Mouse (Mus musculus): Measurements from ENCODE around the gene Shkbp1.

Shkbp1 gene

GRCm38 (mm10) chr7:27310996-27311535 is 44.8 kb downstream of the Shkbp1 start:
- no peak for DNase-seq (ENCODE audit: low read depth, low spot score)

GRCm38 (mm10) chr7:27310306-27310705 is 45.5 kb downstream of the Shkbp1 start:
- no peak for DNase-seq (ENCODE audit: low read depth, low spot score)

GRCm38 (mm10) chr7:27309832-27310231 is 46.0 kb downstream of the Shkbp1 start:
- DNase-seq (ENCODE audit: low read depth, low spot score), result no peak

- no peak for DNase-seq (ENCODE audit: low read depth, low spot score)
Observed at GRCm38 (mm10) chr7:27308821-27309549, 46.8 kb downstream of the Shkbp1 start.

GRCm38 (mm10) chr7:27307551-27307950 is 48.3 kb downstream of the Shkbp1 start:
- peak; percentile 38 for DNase-seq (ENCODE audit: low read depth, low spot score)

DNA sequence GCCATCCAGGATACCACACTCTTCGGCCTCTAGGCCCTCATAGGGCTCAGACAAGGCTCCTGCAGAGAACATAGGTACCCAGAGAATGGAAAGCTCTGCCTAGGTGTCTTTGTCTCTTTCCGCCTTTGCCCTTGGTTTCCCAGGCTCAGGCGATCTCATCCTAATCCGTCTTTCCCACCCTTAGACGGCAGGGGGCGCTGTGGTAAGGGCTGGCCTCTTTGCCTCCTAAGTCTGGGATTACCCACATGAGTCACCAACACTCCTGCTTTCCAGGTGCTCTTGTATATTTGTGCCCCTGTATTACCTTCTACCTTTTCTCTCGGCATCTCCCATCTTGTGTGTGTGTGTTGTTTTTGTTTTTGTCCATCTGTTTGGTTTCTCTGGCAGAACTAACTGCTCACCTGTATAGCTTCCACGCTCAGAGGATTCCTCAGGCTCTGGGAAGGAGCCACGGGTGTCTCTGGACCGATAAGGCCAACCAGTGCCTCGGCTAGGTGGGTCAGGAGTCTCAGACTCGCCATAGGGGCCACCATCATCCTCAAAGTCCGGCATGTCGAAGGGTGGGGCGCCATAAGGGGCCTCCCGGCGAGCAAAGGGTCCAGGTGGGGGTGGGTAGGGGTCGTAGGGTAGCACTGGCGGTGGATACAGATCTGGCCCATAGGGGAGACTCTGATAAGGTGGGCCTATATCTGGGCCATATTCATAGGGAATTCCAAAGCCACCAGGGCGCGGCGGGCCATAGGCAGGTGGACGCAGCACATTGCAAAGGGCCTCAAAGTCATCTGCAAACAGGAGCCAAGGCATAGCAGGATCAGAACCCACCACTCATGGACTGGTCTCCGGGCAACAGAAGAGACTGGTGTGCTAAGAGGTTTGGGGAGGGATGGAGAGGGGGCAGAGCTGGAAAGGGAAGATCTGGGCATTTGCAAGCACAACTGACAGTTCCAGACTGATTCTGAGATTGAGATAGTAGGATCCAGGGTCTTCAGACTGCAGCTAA is 49.4 kb downstream of the Shkbp1 start:
- DNase-seq (ENCODE audit: low read depth, low spot score), result peak; percentile 55

DNA sequence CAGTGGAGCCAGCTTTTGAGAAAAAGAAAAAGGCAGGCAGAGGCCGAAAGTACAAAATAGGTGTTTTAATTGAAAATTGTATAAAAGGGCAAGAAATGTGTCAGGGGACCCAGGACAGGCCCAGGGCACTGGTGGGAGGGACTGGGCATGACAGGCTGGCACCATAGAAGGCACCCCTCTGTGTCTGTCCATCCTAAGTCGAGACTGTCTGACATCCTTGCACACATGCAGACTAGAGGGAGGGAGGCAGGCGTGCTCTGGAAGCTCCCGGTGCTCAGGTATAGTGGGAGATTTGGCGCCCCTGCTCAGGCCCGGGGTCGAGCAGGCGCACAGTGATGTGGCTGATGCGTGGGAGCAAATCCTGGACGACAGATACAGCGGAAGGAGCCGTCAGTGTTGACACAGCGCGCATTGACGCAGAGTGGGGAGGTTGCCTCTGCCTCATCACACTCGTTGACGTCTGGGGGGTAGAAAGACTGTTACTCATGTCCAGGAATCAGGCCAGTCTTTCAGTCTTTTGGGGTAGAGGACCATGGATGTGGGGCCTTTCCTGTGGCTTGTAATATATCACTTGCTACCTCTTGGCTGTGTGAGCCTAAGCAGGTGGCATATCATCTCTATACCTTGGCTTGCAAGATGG is 50.6 kb downstream of the Shkbp1 start:
- DNase-seq (ENCODE audit: low read depth, low spot score), result no peak

DNA sequence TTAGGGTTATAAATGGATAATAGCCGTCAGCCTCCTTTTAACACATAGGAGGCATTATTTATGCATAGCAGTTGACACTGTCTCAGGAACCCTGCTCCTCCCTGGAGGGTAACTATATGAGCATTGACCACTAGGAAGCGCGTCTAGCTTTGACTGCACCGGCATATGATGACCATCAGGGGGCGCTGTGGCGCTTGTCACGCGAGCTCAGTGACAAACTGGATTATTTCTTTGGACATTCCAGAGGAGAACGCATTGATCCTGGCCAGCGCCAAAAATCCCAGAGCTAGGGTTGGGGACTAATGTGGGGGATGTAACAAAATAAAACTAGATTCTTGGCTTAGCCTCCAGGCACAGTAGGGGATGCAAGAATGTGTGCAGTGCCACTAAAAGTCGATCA is 53.6 kb downstream of the Shkbp1 start:
- peak; percentile 80 for DNase-seq (ENCODE audit: low read depth, low spot score)

DNA sequence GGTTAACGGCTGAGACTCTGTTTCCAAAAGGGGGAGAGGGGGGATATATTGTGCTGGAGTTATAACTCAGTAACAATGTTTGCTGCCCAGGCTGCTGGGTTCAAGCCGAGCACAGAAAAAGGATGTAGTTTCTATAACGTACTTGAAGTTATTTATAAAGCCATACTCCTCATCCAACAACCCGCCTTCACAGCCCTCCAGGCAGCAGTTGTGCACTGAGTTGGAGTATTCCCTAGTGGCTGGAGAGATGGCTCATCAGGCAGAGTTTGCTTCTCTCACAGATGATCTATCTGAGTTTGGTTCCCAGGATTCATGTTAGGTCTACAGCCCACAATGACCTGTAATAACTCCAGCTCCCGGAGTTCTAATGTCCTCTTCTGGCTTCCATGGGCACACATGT is 55.0 kb downstream of the Shkbp1 start:
- DNase-seq (ENCODE audit: low read depth, low spot score), result peak; percentile 65

DNA sequence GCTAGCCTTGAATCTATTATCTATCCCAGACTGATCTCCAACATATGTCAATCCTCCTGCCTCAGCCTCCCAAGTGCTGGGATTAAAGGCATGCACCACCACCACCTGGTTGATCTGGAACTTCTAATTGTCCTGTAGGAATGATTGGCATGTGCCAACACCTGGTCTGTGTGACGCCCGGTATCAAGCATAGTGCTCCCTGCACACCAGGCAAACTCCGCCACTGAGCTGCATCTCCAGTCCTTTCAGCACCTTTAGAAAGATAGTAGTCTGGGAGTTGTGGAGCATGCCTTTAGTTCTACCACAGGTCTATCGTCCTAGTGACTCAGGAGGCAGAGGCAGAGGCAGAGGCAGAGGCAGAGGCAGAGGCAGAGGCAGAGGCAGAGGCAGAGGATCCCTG is 55.5 kb downstream of the Shkbp1 start:
- no peak for DNase-seq (ENCODE audit: low read depth, low spot score)

GRCm38 (mm10) chr7:27298816-27299215 is 57.0 kb downstream of the Shkbp1 start:
- peak; percentile 57 for DNase-seq (ENCODE audit: low read depth, low spot score)

GRCm38 (mm10) chr7:27298033-27298610 is 57.7 kb downstream of the Shkbp1 start:
- DNase-seq (ENCODE audit: low read depth, low spot score), result no peak

DNA sequence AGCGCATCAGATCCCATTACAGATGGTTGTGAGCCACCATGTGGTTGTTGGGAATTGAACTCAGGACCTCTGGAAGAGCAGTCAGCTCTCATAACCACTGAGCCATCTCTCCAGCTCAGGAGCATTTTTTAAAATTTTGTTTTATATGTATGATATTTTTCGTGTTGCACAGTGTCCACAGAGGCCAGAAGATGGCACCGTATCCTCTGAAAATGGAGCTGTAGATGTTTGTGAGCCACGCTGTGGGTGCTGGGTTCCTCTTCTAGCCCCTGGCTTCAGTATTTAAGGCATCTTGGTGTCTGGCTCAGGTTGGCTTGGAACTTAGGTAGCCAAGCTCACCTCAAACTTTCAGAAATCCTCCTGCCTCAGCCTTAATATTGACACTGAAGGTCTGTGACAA is 59.3 kb downstream of the Shkbp1 start:
- DNase-seq (ENCODE audit: low read depth, low spot score), result no peak

DNA sequence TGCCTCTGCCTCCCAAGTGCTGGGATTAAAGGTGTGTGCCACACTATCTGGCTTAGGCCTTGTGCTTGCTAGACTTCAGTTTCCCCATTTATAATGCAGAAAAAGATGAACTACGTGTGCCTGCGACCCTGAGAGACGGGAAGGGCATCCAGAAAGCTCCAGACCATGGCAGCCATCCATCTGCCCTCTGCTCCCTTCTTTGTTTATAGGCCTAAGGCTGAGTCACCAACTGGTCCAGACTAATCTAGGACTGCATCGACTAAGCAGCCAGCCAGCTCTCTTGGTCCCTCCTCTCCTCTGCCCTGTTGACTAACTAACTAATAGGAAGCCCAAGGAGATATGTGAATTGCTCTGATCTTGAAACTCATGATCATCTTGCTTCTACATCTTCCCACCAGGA is 59.9 kb downstream of the Shkbp1 start:
- no peak for DNase-seq (ENCODE audit: low read depth, low spot score)

Measured in brain, adult 2 months (tissue).